Mouse (Mus musculus) stomach, postnatal 0 days (tissue): Measurements from ENCODE around the gene Akr1c20. TPM values are rescaled to one million over a fixed set of nuclear protein-coding genes. Genes with fewer than 3 reads are reported as not detected.

Source experiments
- ATAC-seq: fragments of 200-750 bp; cut with Nextera tagmentation; 2 replicates; pipeline ENCODE4 v1.8.0; 2017; ENCODE audit not compliant: low FRiP score, low TSS enrichment
- DNase-seq: peaks from one replicate; pipeline ENCODE4 v3.0.0-alpha.2; 2016; ENCODE audit warnings: low spot score
- H3K27ac ChIP-seq: fragments of 300-500 bp; sonication (generic); replicated peaks from 2 replicates; pipeline ENCODE4 v1.5.1; 2014; ENCODE audit warnings: mild to moderate bottlenecking, control low read depth
- H3K27me3 ChIP-seq: fragments of 300-500 bp; sonication (generic); 2 replicates; pipeline ENCODE4 v1.6.1; 2014; ENCODE audit warnings: low read length; ENCODE audit not compliant: control insufficient read depth, insufficient read depth
- H3K36me3 ChIP-seq: fragments of 300-500 bp; sonication (generic); 2 replicates; pipeline ENCODE4 v1.6.1; 2014; ENCODE audit warnings: low read length, mixed read lengths; ENCODE audit not compliant: control insufficient read depth, insufficient read depth
- H3K4me1 ChIP-seq: fragments of 300-500 bp; sonication (generic); replicated peaks from 2 replicates; pipeline ENCODE4 v1.6.1; 2014; ENCODE audit warnings: antibody characterized with exemption; ENCODE audit not compliant: control insufficient read depth, insufficient read depth
- H3K4me2 ChIP-seq: fragments of 300-500 bp; sonication (generic); replicated peaks from 2 replicates; pipeline ENCODE4 v1.6.1; 2014; ENCODE audit warnings: low read depth, mild to moderate bottlenecking, control low read depth, moderate library complexity
- H3K4me3 ChIP-seq: fragments of 300-500 bp; sonication (generic); 2 replicates; pipeline ENCODE4 v1.5.1; 2014; ENCODE audit warnings: low read depth, low read length, control low read depth
- H3K9ac ChIP-seq: fragments of 300-500 bp; sonication (generic); 2 replicates; pipeline ENCODE4 v1.6.1; 2014; ENCODE audit warnings: mild to moderate bottlenecking, low read length, control low read depth, mixed read lengths
- H3K9me3 ChIP-seq: fragments of 300-500 bp; sonication (generic); 2 replicates; pipeline ENCODE4 v1.6.1; 2016; ENCODE audit warnings: low read length; ENCODE audit not compliant: control insufficient read depth
- CTCF ChIP-seq: IDR thresholded peaks from 2 replicates; pipeline ENCODE4 v1.5.1; 2016; ENCODE audit warnings: antibody characterized with exemption, low read depth, mild to moderate bottlenecking, moderate library complexity
- EP300 ChIP-seq: optimal IDR thresholded peaks from 2 replicates; pipeline ENCODE3; 2016; ENCODE audit warnings: antibody characterized with exemption
- WGBS: fragments of 180-500 bp; shearing (Covaris S2); extraction: QIAGEN DNeasy Blood & Tissue Kit; methylation state at CpG from one replicate; pipeline ENCODE4 v1.1.7; 2014; 5-methylcytosine and 5-hydroxymethylcytosine counted together
- polyA plus RNA-seq: library from polyadenylated mRNA; unstranded; fragments of >200 nt; fragmentation: Nextera tagmentation; extraction: Ambion mirVana; gene quantifications from 2 replicates; pipeline ENCODE4 v1.2.1, GENCODE M21; 2015

Gene Akr1c20
- polyA plus RNA-seq, 1 experiment from 2014 or later, result not detected

DNA sequence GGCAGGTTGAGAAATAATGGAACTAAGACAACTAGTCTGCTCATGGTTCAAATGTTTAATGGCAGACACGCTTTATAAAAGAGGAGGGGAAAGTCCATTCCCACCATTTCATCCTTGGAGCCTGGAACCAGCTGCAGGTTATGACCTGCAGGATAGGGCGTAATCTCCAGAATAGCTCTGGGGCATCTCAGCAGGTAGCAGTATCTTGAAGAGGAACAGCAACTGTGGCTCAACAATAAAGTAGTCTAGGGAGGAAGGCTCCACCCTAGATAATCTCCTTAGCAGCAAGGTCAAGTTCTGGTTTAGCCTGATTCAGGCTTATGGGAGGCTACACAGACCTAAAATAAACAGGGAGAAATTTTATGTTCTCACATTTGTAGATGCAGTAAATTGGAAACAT, 57.5 kb downstream of the Akr1c20 start:
- Histone ChIP-seq H3K27ac (no peak overlapping the region), H3K36me3 (no peaks in the 10 kb centered on the region), H3K4me2 (no peak overlapping the region), H3K4me3 (no peak overlapping the region), H3K27me3 (no peaks in the 10 kb centered on the region), H3K9ac (no peak overlapping the region), H3K4me1 (no peaks in the 10 kb centered on the region), H3K9me3 (no peaks in the 10 kb centered on the region)
- no peak for TF ChIP-seq CTCF
- no peak for TF ChIP-seq EP300
- no peak for ATAC-seq
- no peak for DNase-seq
- WGBS, result 91% methylated on average over 2 of the region's 2 CpGs

Other genes starting within 250 kb of the Akr1c20 start
- gene Akr1c12, start 243.9 kb downstream of the Akr1c20 start, polyA plus RNA-seq, result 76.1 and 81.8 TPM in 2 replicates
- gene Akr1c6, start 89.0 kb downstream of the Akr1c20 start, polyA plus RNA-seq, result 0.08 TPM in 1 of 2 replicates, not detected in the other
- gene Akr1c21, start 50.7 kb upstream of the Akr1c20 start, polyA plus RNA-seq, result 0.08 TPM in 1 of 2 replicates, not detected in the other
- gene Akr1e1, start 85.8 kb upstream of the Akr1c20 start, polyA plus RNA-seq, result 26.8 and 28.3 TPM in 2 replicates